Mouse (Mus musculus): ENCODE data around the gene Cntrob.
A peak's percentile ranks its signal among the peaks of the same experiment; 100 is the strongest.
"Not testable (repeated sequence)": the region's sequence is repeated elsewhere in the genome, so short reads cannot be mapped to it uniquely, and the experiment has no call there.

Cntrob gene

GRCm38 (mm10) chr11:69340161-69341131, 16.9 kb upstream of the Cntrob start, which contains the start of gene Rnf227:
Rnf227 (plus strand) TSS chr11:69340461.
- peak; percentile 68 to 70 for DNase-seq (ENCODE audit: low spot score in 2 of 2)

GRCm38 (mm10) chr11:69334796-69335195, 11.2 kb upstream of the Cntrob start:
- DNase-seq (ENCODE audit: low spot score in 2 of 2) = no peak

DNA sequence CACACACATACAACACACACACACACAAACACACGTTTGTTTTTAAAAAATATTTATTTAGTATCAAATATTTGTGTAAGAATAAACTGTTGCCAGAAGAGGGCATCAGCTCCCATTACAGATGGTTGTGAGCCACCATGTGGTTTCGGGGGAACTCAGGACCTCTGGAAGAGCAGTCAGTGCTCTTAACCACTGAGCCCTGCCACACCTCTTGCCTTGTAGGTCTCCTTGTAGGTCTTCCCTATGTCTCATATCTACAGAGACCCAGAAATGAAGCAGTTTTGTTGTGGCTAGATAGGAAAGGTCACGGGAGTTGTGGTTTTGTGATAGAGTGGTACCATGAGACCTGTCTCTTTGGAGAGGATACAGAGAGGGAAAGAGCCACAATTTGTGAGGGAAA, 10.3 kb upstream of the Cntrob start:
- DNase-seq (ENCODE audit: low spot score in 2 of 2) = no peak

DNA sequence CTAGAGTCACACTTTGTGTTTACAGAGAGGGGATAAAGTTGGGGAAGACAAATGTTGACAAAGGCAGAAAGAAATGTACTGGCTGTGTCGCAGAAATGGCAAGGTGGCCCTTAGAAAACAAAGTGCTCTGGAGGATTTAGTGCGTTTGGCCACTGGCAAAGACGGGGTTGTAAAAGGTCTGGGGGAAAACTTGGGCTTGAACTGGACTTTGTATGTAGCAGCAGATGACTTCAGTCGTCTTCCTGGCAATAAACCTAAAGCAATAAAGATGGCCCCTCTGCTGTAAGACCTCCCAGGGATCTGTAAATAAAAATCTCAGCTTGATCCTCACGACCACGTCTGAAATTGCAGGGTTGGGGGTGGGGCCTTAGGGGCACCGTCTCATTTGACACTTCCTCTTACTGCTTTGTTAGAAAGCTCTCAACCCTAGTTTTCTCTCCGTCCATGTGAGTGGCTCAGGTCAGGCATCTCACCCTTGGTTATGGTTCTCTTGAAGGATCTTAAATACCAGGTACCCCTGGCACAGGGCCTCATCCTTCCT, 9.2 kb upstream of the Cntrob start:
- DNase-seq (ENCODE audit: low spot score in 2 of 2) = no peak

DNA sequence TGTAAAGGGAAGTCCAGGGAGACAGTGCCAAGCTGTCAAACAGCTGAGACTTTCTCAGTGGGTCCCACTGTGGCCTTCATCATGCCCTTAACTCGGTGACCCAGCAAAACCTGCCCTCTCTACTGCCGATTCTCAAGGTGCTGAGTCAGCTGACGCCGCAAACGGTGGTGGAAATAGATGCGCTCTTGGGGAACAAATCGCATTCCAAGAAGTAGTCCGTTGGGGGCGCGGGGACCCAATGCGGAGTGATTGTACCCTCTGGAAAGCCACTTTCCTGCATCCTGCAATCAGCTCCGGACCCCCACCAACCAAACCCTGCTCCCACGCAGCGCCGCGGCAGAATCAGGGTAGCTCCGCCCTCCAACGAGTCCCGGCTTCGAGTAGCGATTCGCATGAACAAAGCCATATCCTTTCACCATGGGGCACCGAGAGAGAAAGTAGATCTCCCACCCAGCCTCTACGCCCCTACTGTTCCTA, 8.4 kb upstream of the Cntrob start:
- DNase-seq (ENCODE audit: low spot score in 2 of 2) = peak; percentile 54 to 73

GRCm38 (mm10) chr11:69331152-69331551, 7.6 kb upstream of the Cntrob start:
- no peak for DNase-seq (ENCODE audit: low spot score in 2 of 2)

- no peak for DNase-seq (ENCODE audit: low spot score in 2 of 2)
Observed at GRCm38 (mm10) chr11:69328517-69328916, 4.9 kb upstream of the Cntrob start.

GRCm38 (mm10) chr11:69327648-69328047, 4.1 kb upstream of the Cntrob start:
- DNase-seq (ENCODE audit: low spot score in 2 of 2) = no peak

GRCm38 (mm10) chr11:69327157-69327442, 3.5 kb upstream of the Cntrob start:
- DNase-seq (ENCODE audit: low spot score in 2 of 2) = no peak

GRCm38 (mm10) chr11:69326408-69327156, 3.0 kb upstream of the Cntrob start:
- no peak for DNase-seq (ENCODE audit: low spot score in 2 of 2)

DNA sequence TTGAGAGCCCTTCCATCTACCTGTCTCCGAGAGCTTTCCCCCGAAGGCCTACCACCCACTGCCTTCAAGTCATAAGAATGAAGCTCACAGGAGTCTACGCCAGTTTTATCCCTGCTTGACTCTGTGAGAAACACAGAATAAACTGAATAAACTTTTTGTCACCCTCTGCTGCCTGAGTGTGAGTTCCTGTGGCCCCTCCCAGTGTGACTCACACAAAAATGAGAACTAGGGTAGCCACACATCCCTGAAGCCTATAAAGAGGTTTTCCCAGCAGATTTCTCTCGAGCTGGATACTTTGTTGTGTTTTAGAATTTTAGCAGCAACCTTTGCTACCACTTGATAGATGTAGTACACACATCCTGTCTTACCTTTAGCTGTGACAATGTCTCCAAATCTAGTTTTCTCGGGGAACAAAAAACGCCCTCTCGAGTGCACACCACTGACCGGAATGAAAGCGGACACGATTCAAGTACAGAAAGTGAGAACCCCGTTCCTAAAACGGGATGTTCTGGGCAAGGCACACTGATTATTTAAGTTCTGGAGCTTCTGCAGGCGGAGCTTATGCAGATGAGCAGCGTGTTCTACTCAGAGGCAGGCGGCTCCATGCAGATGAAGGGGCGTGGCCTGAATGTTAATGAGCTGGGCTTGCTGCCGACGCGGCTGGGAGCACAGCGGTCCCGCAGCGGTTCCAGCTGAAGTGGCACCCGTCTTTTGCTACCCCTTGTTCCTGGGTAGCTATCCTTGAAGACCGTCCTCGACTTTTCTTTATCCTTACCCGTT, 2.2 kb upstream of the Cntrob start, which contains the start of gene Kcnab3:
Gene Kcnab3, plus strand, starts transcription at position 631 of the 780 bp plus-strand sequence.
- peak; percentile 75 to 94 for DNase-seq (ENCODE audit: low spot score in 2 of 2)

DNA sequence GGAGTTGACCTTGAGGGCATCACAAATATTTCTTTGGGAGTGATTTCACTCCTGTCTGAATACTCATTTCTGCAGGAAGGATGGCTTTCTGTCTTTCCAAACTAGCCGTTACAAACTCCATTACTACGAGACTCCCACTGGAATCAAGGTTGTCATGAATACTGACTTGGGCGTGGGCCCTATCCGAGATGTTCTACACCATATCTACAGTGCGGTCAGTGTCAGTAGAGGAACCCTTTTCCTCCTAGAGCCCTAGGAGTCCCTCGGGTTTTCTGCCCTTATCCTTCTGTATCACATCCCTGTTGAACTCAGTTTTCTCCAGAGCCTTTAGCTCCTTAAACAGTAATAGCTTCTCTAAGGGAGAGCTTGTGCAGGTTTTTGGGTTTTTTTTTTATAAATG, 1.2 kb upstream of the Cntrob start:
- no peak for DNase-seq (ENCODE audit: low spot score in 2 of 2)

DNA sequence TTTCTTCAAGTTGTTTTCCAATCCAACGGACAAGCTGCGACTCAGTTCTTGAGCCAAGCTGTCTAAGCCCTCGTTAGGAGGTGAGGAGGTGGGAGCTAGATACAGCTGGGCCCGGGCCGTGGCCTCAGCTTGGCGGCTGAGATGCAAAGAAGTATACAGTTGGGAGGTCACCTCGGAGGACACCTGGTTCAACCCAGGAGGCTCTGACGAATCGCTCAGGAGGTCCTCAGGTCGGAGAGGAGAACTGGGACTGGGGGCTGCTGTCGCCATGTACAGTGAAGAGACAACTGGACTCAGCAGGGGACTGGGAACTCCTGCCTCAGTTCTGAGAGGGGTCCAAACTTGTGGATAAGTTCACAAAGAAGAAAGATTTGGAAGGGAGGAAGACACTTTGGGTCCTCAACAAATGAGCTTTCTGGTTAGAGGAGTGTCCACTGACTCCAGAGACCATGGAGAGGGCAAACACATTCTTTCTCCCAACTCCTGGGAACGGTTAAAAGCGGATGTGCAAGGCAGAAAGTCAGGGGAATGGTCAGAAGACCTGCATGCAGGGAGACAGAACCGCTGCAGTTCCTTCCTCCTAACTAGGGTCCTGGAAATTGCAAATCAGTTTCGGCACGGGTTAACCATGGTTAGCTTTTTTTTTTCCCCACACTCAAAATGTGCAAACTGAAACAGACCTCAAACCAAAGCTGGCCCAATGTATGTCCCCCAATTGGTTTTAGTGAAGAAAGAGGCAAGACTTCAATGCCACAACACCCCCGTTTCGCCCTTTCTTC, 693 bp downstream of the Cntrob start:
- DNase-seq (ENCODE audit: low spot score in 2 of 2) = peak; percentile 40 to 59

DNA sequence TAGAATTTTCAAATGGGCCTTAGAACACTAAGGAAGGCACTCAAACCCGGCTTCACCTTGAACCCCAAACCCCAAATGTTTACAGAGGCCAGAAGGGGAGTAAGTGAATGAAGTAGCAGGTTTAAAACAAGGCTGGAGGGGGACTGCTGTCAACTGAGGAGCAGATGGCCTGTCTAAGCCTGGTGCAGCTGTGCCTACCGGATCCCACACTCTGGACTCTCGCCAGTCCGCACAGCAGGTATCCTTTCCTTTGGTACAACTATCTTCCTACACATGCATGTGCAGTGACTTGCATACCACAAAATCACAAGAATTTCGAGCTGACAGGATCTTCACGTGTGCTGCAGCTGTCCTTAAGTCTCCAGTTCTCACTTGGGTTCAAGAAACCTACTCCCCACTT, 1.6 kb downstream of the Cntrob start:
- DNase-seq (ENCODE audit: low spot score in 2 of 2) = no peak

DNA sequence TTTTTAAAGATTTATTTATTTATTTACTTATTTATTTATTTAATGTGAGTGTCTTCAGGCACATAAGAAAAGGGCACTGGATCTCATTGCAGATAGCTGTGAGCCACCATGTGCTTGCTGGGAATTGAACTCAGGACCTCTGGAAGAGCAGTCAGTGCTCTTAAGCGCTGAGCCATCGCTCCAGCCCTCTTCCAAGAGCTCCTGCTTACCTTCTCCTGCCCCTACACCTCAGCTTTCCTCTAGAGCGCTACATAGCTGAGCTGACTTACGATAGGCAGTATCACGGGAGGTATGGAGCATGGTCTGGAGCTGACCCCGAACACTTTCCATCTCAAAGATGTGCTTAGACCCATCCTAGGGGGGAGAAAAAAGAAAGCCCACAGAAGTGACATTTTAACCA, 2.0 kb downstream of the Cntrob start:
- DNase-seq (ENCODE audit: low spot score in 2 of 2) = no peak

DNA sequence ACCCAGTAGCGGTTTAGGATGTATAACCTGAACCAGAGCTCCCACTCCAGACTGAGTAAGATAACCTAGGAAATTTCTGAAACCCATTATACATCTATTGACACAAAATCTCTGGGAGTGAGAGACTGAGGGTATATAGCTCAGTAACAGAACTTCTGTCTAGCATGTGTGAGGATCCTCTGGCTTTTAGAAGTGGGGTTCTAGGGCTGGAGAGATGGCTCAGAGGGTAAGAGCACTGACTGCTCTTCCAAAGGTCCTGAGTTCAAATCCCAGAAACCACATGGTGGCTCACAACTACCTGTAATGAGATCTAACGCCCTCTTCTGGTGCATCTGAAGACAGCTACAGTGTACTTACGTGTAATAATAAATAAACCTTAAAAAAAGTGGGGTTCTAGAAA, 5.6 kb downstream of the Cntrob start:
- not testable (repeated sequence) for DNase-seq (ENCODE audit: low spot score in 2 of 2)

DNA sequence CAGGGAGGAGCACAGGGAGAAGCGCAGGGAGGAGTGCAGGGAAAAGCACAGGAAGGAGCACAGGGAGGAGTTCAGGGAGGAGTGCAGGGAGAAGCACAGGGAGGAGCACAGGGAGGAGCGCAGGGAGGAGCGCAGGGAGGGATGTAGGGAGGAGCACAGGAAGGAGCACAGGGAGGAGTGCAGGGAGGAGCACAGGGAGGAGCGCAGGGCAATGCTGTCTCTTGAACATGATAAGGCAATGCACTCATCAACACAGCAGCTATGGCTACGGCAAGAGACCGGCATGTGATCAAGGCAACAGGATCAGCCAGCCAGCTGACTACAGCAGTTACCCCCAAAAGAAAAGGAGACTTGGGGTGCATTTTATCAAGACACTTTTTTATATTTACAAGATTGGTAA, 7.2 kb downstream of the Cntrob start:
- no peak for DNase-seq (ENCODE audit: low spot score in 2 of 2)

DNA sequence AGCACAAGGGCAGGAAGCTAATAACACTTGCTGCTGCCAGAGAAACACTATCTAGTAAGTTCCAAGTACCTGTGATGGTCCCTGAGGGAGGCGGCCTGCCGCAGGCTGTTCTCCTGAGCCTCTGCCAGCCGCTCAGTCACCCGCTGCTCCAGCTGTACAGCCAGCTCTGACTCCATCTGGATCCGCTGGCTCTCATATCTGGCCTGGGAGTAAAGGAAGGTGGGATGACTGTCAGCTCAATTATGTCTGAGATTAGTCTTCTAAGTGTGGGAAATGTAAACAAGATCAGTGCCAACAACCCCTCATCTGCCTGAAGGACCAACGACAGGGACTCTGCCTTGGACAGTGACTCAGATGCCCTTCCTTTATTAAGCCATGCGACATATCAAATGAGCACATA, 12.3 kb downstream of the Cntrob start:
- DNase-seq (ENCODE audit: low spot score in 2 of 2) = no peak

GRCm38 (mm10) chr11:69306039-69306438, 17.5 kb downstream of the Cntrob start:
- DNase-seq (ENCODE audit: low spot score in 2 of 2) = no peak

GRCm38 (mm10) chr11:69305291-69305690, 18.3 kb downstream of the Cntrob start:
- DNase-seq (ENCODE audit: low spot score in 2 of 2) = peak in 1 of 2 experiments; percentile 50

- DNase-seq (ENCODE audit: low spot score in 2 of 2) = no peak
Observed at GRCm38 (mm10) chr11:69302817-69303216, 20.8 kb downstream of the Cntrob start.

Measured in spleen, postnatal 10 days (tissue).